Comparison of ENCODE assay signal across 8 mouse cellular contexts in genomic region chr4:114637120-114637519, GRCm38 (mm10).
DNase-seq lines count a peak whose midpoint lies in the region; ATAC-seq and TF ChIP-seq lines count a peak whose summit lies in the region.

No protein-coding gene starts in this region.

- no peaks in the 10 kb centered on the region for H3K9me3 ChIP-seq in heart, embryonic 12.5 days (replicated peaks)
- no peaks in the 10 kb centered on the region for H3K9me3 ChIP-seq in hindbrain, postnatal 0 days (ENCODE audit: low read length)
- H3K9me3 ChIP-seq in forebrain, embryonic 12.5 days, result no peaks in the 10 kb centered on the region

- 10% methylated on average over 3 of the region's 3 CpGs for WGBS in heart, embryonic 12.5 days
- WGBS in hindbrain, postnatal 0 days, result 11% methylated on average over 3 of the region's 3 CpGs
- WGBS in forebrain, embryonic 12.5 days, result 12% methylated on average over 3 of the region's 3 CpGs

- H3K4me2 ChIP-seq in heart, embryonic 12.5 days, result no peak overlapping the region
- no peak overlapping the region for H3K4me2 ChIP-seq in hindbrain, postnatal 0 days (ENCODE audit: low read depth, low read length)
- H3K4me2 ChIP-seq in forebrain, embryonic 12.5 days, result no peak overlapping the region

- intact Hi-C loops in left cerebral cortex, postnatal 36 days (cut with DNase I), result loop anchor here (5.0 to 10.0 kb wide), 2 partner anchors 232 to 335 kb away; partner anchors contain the start of gene Trabd2b

- H3K27me3 ChIP-seq in heart, embryonic 12.5 days (replicated peaks), result peaks cover 75% of the 10 kb centered on the region
- H3K27me3 ChIP-seq in hindbrain, postnatal 0 days (ENCODE audit: insufficient read depth, low read length), result no peaks in the 10 kb centered on the region
- peaks cover 3% of the 10 kb centered on the region; the same call in 1 of the 2 replicates for H3K27me3 ChIP-seq in forebrain, embryonic 12.5 days

- no peaks in the 10 kb centered on the region for H3K36me3 ChIP-seq in heart, embryonic 12.5 days
- no peaks in the 10 kb centered on the region for H3K36me3 ChIP-seq in hindbrain, postnatal 0 days (ENCODE audit: insufficient read depth, low read length)
- no peaks in the 10 kb centered on the region for H3K36me3 ChIP-seq in forebrain, embryonic 12.5 days (replicated peaks)

- no peak overlapping the region for H3K4me3 ChIP-seq in heart, embryonic 12.5 days
- no peak overlapping the region for H3K4me3 ChIP-seq in hindbrain, postnatal 0 days (ENCODE audit: low read length)
- H3K4me3 ChIP-seq in forebrain, embryonic 12.5 days (replicated peaks), result no peak overlapping the region

- no peaks in the 10 kb centered on the region for H3K4me1 ChIP-seq in heart, embryonic 12.5 days (replicated peaks)
- H3K4me1 ChIP-seq in hindbrain, postnatal 0 days (ENCODE audit: insufficient read depth, low read length), result no peaks in the 10 kb centered on the region
- H3K4me1 ChIP-seq in forebrain, embryonic 12.5 days, result no peaks in the 10 kb centered on the region

- no peak for ATAC-seq in heart, embryonic 12.5 days (ENCODE audit: insufficient number of reproducible peaks, low FRiP score)
- ATAC-seq in hindbrain, postnatal 0 days, result no peak
- ATAC-seq in forebrain, embryonic 12.5 days (ENCODE audit: low FRiP score), result no peak

- TF ChIP-seq CTCF in hindbrain, postnatal 0 days (IDR thresholded peaks at IDR 0.05; ENCODE audit: low read depth), result peak; percentile 67

- peak; percentile 87 for DNase-seq in heart, adult 11 months
- peak; percentile 46 for DNase-seq in right cerebral cortex, adult 18-20 months
- no peak for DNase-seq in right cerebral cortex, postnatal 25 days
- peak; percentile 43 for DNase-seq in hindbrain, postnatal 0 days (ENCODE audit: low spot score)
- DNase-seq in retina, postnatal 1 day, result peak; percentile 57
- no peak for DNase-seq in left cerebral cortex, postnatal 36 days (ENCODE audit: low spot score in 2 of 2)

- no peak overlapping the region for H3K27ac ChIP-seq in heart, embryonic 12.5 days (ENCODE audit: poor library complexity, severe bottlenecking)
- H3K27ac ChIP-seq in hindbrain, postnatal 0 days, result no peak overlapping the region
- H3K27ac ChIP-seq in forebrain, embryonic 12.5 days, result no peak overlapping the region

- no peak overlapping the region for H3K9ac ChIP-seq in heart, embryonic 12.5 days
- no peak overlapping the region for H3K9ac ChIP-seq in hindbrain, postnatal 0 days (replicated peaks; ENCODE audit: low read length)
- no peak overlapping the region for H3K9ac ChIP-seq in forebrain, embryonic 12.5 days

Comparison
In these comparisons a context has a peak if more than half of its experiments do, and no peak if none do; other contexts are left out.
1. DNase-seq: peak in heart, adult 11 months (single experiment), right cerebral cortex, adult 18-20 months (single experiment), hindbrain, postnatal 0 days (single experiment) and retina, postnatal 1 day (single experiment); none in right cerebral cortex, postnatal 25 days (single experiment) and left cerebral cortex, postnatal 36 days (0 of 2).